Mouse (Mus musculus) embryonic fibroblast, embryonic 13.5 days (primary cell): Measurements from ENCODE around the gene Zfp607b. TPM values are rescaled to one million over a fixed set of nuclear protein-coding genes. Genes with fewer than 3 reads are reported as not detected.
A peak's percentile ranks its signal among the peaks of the same experiment; 100 is the strongest.

Experiments used
- H3K27ac ChIP-seq: 2 replicates; pipeline ENCODE4 v1.5.1; 2012; ENCODE audit warnings: low read length, control low read depth, inconsistent platforms; ENCODE audit not compliant: insufficient read depth
- H3K4me1 ChIP-seq: 2 replicates; pipeline ENCODE4 v1.6.1; 2011; ENCODE audit warnings: low read length; ENCODE audit not compliant: control insufficient read depth, insufficient read depth
- H3K4me3 ChIP-seq: 2 replicates; pipeline ENCODE4 v1.5.1; 2011; ENCODE audit warnings: mild to moderate bottlenecking, control low read depth, low read length; ENCODE audit not compliant: insufficient read depth
- CTCF ChIP-seq: IDR thresholded peaks from 2 replicates; pipeline ENCODE4 v1.5.1; 2011; ENCODE audit warnings: mild to moderate bottlenecking, control low read depth, low read length, moderate library complexity, borderline replicate concordance; ENCODE audit not compliant: insufficient read depth
- POLR2A ChIP-seq: IDR thresholded peaks from 2 replicates; pipeline ENCODE4 v1.6.1; 2011; ENCODE audit warnings: low read depth, mild to moderate bottlenecking, control low read depth, low read length, moderate library complexity
- polyA plus RNA-seq: library from polyadenylated mRNA; stranded (reverse); fragments of >200 nt; gene quantifications from 2 replicates; pipeline ENCODE4 v1.2.4, GENCODE M21; 2011; ENCODE audit warnings: low read depth; ENCODE audit not compliant: missing spikeins, insufficient read length

The Zfp607b gene
- polyA plus RNA-seq, 1 experiment, result 2.2 TPM

DNA sequence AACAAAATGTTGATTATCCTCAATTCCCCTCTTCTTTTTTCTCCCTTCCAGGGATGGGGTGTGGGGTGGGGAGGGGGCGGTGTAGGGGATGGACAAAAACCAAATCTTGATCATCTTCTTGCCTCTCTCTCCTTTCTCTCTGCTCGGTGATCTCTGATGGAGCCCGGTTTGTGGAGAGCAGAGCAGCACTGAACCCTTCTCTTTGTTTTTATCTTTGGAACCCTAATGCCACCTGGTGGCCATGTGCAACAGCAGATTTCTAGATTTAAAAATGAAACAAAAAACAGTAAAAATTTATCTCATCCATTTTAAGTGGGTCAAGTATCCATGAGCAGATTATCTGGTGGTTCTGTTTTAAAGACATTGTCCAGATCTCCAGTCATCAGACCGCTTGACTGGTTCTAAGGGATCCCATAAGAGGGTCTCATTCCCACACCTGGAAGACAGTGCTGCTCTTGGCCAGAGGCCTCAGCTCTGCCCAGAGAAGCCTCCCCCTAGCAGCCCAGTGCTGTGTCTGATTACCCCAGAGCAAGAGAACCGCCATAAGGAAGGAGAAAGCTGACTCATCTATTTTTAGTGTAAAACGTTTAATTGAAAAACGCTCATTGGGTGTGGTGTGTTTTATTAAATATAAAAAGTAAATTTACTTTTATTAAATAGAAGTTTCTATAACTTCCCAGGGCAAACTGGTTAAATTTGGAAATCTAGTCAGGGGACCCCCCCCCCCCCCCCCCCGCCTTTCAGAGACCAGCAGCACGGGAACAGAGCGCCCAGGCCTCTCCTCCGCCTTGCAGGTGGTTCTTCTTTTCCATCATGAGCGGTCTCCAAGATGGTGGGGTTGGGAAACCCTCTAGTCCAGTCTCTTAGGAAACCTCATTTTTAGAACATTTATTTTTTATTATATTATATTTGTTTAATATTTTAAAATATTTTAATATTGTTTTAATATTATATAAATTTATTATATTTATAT lies 36.7 kb downstream of the Zfp607b start:
- H3K27ac ChIP-seq, result no peak overlapping the region
- H3K4me3 ChIP-seq, result no peak overlapping the region
- no peak for TF ChIP-seq POLR2A
- TF ChIP-seq CTCF, result no peak
- no peaks in the 10 kb centered on the region for H3K4me1 ChIP-seq

DNA sequence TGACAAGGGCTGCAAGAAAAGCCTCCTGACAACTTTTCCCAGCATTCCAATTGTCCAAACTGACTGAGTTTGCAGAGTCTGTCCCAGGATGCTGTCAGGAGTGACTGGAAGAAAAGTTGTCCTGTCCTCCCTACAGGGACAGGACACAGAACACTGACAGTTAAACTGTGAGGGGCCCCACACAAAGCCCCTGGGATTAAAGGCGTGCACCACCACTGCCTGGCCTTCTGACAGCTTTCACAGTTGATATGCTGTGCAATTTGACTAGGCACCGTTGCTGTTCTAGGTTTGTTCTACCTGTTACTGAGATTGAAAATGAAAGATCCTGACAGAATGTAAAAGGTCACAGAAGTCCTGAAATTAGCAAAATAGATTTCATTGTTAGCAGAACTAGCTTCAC lies 38.3 kb downstream of the Zfp607b start:
- TF ChIP-seq POLR2A, result no peak
- no peak for TF ChIP-seq CTCF
- no peak overlapping the region for H3K4me3 ChIP-seq
- H3K27ac ChIP-seq, result no peak overlapping the region
- no peaks in the 10 kb centered on the region for H3K4me1 ChIP-seq

DNA sequence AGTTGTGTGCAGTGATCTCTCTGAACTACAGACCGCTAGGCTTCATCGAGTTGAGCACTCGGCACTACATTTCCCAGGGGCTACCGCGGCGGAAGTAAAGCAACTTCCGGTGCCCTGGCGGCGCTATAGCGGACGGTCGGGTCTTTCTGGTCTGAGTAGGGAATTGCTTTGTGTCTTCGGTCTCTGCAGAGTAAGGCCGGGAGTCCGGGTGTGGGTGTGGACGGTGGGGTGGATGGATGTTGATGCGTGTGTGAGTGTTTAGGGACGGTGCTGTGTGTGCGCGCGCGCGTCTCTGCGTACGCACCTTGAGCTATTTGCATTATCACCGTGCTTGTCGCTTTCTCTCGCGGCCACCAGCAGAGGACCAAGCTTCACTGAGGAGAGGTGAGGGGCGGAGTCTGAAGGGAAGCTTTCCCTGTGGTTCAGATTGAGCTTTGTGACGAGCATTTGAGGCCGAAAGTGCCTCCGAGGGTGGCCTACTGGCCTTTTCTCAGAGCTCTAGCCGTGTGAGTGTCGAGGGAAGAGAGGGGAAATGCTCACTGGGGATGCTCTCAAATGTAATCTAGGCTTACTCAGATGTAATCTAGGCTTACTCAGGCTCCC lies 42.2 kb downstream of the Zfp607b start, which contains the start of gene Zfp60:
TSS of gene Zfp60 (plus strand) at position 109 of the 603 bp plus-strand sequence.
- H3K4me3 ChIP-seq, result peak within 1 kb of the TSS; percentile 62
- peaks cover 3% of the 10 kb centered on the region; the same call in 1 of the 2 replicates for H3K4me1 ChIP-seq
- peak within 1 kb of the TSS; percentile 77 for H3K27ac ChIP-seq
- TF ChIP-seq CTCF, result no peak
- peak; percentile 81 for TF ChIP-seq POLR2A

DNA sequence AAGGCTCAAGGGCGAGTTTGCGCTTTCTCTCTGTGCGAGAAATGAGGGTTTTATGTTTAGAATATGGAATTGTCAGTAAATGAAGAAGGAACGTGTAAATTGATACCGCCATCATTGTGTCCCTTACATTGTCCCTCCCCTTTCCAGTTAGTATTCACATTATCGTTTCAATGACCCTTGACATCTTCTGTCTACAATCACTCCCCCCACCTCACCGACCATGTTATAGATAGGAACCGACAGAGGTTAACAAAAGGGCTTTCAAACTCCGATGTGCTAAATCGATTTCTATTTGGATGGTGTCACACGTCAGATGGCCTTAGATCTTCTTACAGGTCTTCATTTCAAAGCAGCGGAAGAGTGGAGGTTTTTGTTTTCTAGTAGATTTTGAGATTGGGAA lies 42.8 kb downstream of the Zfp607b start:
- Histone ChIP-seq H3K27ac (peak overlapping the region; percentile 77), H3K4me3 (peak overlapping the region; percentile 62), H3K4me1 (peaks cover 3% of the 10 kb centered on the region; the same call in 1 of the 2 replicates)
- TF ChIP-seq POLR2A (no peak), CTCF (no peak)

DNA sequence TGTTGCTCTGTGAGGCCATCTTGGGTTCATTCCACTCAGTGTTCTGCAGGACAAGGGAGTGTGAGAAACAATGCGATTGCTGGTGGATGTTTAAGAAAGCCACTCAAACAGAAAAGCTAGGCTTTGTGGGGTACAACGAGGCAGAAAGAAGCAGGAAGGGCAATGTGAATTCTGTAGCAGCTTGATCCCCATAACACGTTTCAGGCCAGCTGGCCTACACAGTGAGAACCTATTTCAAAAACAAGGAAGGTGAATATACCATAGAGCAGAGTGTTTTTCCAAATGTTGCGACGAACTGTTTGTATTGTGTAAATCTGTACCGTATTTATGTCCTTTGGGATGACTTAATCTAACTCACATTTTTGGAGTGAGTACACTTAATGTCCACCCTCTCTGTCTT lies 43.4 kb downstream of the Zfp607b start:
- Histone ChIP-seq H3K27ac (peak overlapping the region; percentile 77; the same call in 1 of the 2 replicates), H3K4me1 (peaks cover 3% of the 10 kb centered on the region; the same call in 1 of the 2 replicates), H3K4me3 (peak overlapping the region; percentile 62)
- TF ChIP-seq CTCF, result no peak
- no peak for TF ChIP-seq POLR2A

DNA sequence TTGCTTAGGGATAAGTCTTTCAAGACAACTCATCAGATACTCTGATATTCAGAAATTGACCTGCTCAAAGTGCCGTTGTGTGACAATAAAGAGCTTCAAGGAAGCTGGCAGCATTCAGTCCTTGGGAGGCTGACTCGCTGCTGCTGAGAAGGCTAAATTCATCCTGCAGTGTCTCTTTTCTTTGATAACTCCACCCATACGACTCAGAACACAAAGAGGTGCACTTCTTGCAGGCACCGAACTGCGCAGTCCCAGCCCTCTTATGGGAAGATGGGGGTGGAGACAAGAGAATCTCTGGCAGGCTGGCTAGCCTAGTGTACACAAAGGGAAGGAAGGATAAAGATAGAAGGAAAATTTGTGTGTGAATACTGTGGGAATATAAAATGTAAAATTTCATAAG lies 46.3 kb downstream of the Zfp607b start:
- Histone ChIP-seq H3K4me3 (no peak overlapping the region), H3K4me1 (peaks cover 3% of the 10 kb centered on the region; the same call in 1 of the 2 replicates), H3K27ac (no peak overlapping the region)
- TF ChIP-seq POLR2A, result no peak
- no peak for TF ChIP-seq CTCF

Other genes starting within 250 kb of the Zfp607b start
- gene Sptbn4, start 241.7 kb upstream of the Zfp607b start, polyA plus RNA-seq, result 0.51 and 0.78 TPM in 2 replicates
- 16.6 and 32.1 TPM in 2 replicates for gene Blvrb, start 241.4 kb upstream of the Zfp607b start, polyA plus RNA-seq
- 12.9 and 14.1 TPM in 2 replicates for gene Sertad3, start 215.6 kb upstream of the Zfp607b start, polyA plus RNA-seq
- gene Sertad1, start 202.4 kb upstream of the Zfp607b start, polyA plus RNA-seq, result 23.7 and 28.5 TPM in 2 replicates
- 5.4 and 5.6 TPM in 2 replicates for gene Prx, start 190.0 kb upstream of the Zfp607b start, polyA plus RNA-seq
- gene Hipk4, start 166.1 kb upstream of the Zfp607b start, polyA plus RNA-seq, result 1.1 and 1.5 TPM in 2 replicates
- gene Pld3, start 136.1 kb upstream of the Zfp607b start, polyA plus RNA-seq, result 195 and 211 TPM in 2 replicates
- gene 2310022A10Rik, start 136.1 kb upstream of the Zfp607b start, polyA plus RNA-seq, result 12.6 and 14.0 TPM in 2 replicates
- gene Akt2, start 97.8 kb upstream of the Zfp607b start, polyA plus RNA-seq, result 84.5 and 98.2 TPM in 2 replicates
- not detected in 2 replicates for gene Ttc9b, start 35.4 kb upstream of the Zfp607b start, polyA plus RNA-seq
- 26.2 and 28.1 TPM in 2 replicates for gene Map3k10, start 14.7 kb upstream of the Zfp607b start, polyA plus RNA-seq
- 18.1 and 23.5 TPM in 2 replicates for gene Zfp60, start 42.0 kb downstream of the Zfp607b start, polyA plus RNA-seq
- 8.6 and 10.6 TPM in 2 replicates for gene Zfp626, start 117.9 kb downstream of the Zfp607b start, polyA plus RNA-seq
- gene Zfp59, start 149.3 kb downstream of the Zfp607b start, polyA plus RNA-seq, result 3.1 and 4.1 TPM in 2 replicates
- 3.5 and 3.8 TPM in 2 replicates for gene Zfp607a, start 168.2 kb downstream of the Zfp607b start, polyA plus RNA-seq
- 8.4 and 11.1 TPM in 2 replicates for gene Zfp974, start 240.1 kb downstream of the Zfp607b start, polyA plus RNA-seq